Mouse (Mus musculus) limb, embryonic 15.5 days (tissue): ENCODE results near the gene Stap2. TPM values are rescaled to one million over a fixed set of nuclear protein-coding genes. Genes with fewer than 3 reads are reported as not detected.
A peak's percentile ranks its signal among the peaks of the same experiment; 100 is the strongest.

Experiments
- ATAC-seq: fragments of 200-750 bp; cut with Nextera tagmentation; 2 replicates; pipeline ENCODE4 v1.8.0; 2017; ENCODE audit warnings: low read depth, moderate TSS enrichment; ENCODE audit not compliant: insufficient number of reproducible peaks, low FRiP score, low TSS enrichment
- H3K27ac ChIP-seq: fragments of 300-500 bp; sonication (generic); 2 replicates; pipeline ENCODE4 v1.5.1; 2015; ENCODE audit warnings: moderate library complexity, mild to moderate bottlenecking, inconsistent platforms
- H3K27me3 ChIP-seq: fragments of 300-500 bp; sonication (generic); 2 replicates; pipeline ENCODE4 v1.6.1; 2015; ENCODE audit warnings: inconsistent platforms
- H3K36me3 ChIP-seq: fragments of 300-500 bp; sonication (generic); 2 replicates; pipeline ENCODE4 v1.6.1; 2015; ENCODE audit warnings: inconsistent platforms
- H3K4me1 ChIP-seq: fragments of 300-500 bp; sonication (generic); 2 replicates; pipeline ENCODE4 v1.6.1; 2015; ENCODE audit warnings: inconsistent platforms
- H3K4me2 ChIP-seq: fragments of 300-500 bp; sonication (generic); 2 replicates; pipeline ENCODE4 v1.6.1; 2015; ENCODE audit warnings: mild to moderate bottlenecking, inconsistent platforms
- H3K4me3 ChIP-seq: fragments of 300-500 bp; sonication (generic); 2 replicates; pipeline ENCODE4 v1.5.1; 2015; ENCODE audit warnings: mild to moderate bottlenecking, inconsistent platforms
- H3K9ac ChIP-seq: fragments of 300-500 bp; sonication (generic); 2 replicates; pipeline ENCODE4 v1.6.1; 2015; ENCODE audit warnings: inconsistent platforms
- H3K9me3 ChIP-seq: fragments of 300-500 bp; sonication (generic); 2 replicates; pipeline ENCODE4 v1.6.1; 2016; ENCODE audit warnings: inconsistent platforms
- WGBS: fragments of 180-500 bp; shearing (Covaris S2); methylation state at CpG from one replicate; pipeline ENCODE4 v1.1.7; 2015; 5-methylcytosine and 5-hydroxymethylcytosine counted together
- polyA plus RNA-seq: library from polyadenylated mRNA; unstranded; fragments of >200 nt; fragmentation: Nextera tagmentation; extraction: Ambion mirVana; gene quantifications from 2 replicates; pipeline ENCODE4 v1.2.1, GENCODE M21; 2015

The Stap2 gene
- polyA plus RNA-seq, 1 experiment from 2014 or later, result 26.0 TPM

DNA sequence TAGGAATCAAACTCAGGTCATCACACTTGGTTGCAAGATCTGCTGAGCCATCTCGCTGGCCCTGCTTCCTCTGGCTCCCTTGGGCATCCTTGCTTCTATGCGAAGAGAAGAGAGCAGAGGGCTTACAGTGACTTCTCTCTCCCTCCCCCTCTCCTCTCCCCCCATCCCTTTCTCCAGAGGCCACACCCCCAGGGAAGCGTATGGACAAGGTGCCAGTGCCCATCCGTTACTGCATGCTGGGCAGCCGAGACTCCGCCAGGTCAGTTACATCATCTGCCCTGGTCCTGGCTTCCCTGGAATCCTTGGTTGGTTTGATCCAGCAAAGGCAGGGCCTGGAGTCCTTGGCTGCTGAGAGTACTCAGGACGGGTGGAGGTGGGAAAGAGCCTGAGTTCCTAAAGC, 6.1 kb upstream of the Stap2 start:
- H3K27ac ChIP-seq, result no peak overlapping the region
- ATAC-seq, result no peak
- H3K27me3 ChIP-seq, result no peaks in the 10 kb centered on the region
- H3K9me3 ChIP-seq, result no peaks in the 10 kb centered on the region
- H3K4me2 ChIP-seq, result no peak overlapping the region
- no peak overlapping the region for H3K9ac ChIP-seq
- no peak overlapping the region for H3K4me3 ChIP-seq
- WGBS, result 88% methylated on average over 7 of the region's 7 CpGs
- peaks cover 42% of the 10 kb centered on the region for H3K36me3 ChIP-seq
- H3K4me1 ChIP-seq, result peaks cover 22% of the 10 kb centered on the region

DNA sequence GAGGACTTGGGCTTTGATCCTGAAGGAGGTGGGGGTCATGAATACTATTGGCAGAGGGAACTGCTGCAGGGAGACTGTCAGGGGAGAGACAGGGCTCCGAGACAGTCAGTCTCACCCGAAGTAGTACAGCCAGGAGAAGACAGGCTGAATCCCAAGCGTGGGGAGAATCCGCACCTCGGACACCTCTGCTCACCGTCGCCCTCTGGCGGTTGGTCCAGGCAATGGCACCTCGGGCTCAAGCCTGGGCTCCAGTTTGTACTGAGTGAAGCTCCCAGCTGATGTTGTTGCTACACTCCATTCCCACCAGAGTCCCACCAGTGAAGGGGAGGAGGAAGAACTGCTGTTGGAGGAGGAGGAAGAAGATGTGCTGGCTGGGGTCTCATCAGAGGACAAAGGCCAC, 5.3 kb upstream of the Stap2 start:
- H3K4me2 ChIP-seq, result peak overlapping the region; percentile 98
- WGBS, result 8% methylated on average over 9 of the region's 9 CpGs
- H3K9me3 ChIP-seq, result no peaks in the 10 kb centered on the region
- peaks cover 22% of the 10 kb centered on the region for H3K4me1 ChIP-seq
- ATAC-seq, result no peak
- H3K4me3 ChIP-seq, result peak overlapping the region; percentile 91
- 0 out of 2 replicates have a peak overlapping the region, but pooled peaks have one; percentile 82 for H3K9ac ChIP-seq
- no peaks in the 10 kb centered on the region for H3K27me3 ChIP-seq
- H3K27ac ChIP-seq, result no peak overlapping the region
- H3K36me3 ChIP-seq, result peaks cover 34% of the 10 kb centered on the region

DNA sequence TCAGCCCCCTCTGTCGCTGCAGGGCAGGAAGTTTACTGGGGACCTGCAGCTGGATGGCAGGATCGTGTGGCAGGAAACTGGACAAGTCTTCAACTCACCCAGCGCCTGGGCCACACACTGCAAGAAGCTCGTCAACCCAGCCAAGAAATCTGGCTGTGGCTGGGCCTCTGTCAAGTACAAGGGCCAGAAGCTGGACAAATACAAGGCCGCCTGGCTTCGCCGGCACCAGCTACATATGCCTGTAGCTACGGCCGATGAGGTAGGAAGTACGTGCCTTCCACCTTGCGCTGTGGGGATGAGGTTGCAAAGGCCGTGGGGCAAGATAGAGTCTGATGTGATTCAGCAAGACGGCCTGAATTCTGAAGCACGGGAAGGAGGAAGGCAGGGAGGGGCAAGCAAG, 4.9 kb upstream of the Stap2 start:
- Histone ChIP-seq H3K36me3 (peaks cover 30% of the 10 kb centered on the region), H3K27me3 (no peaks in the 10 kb centered on the region), H3K4me3 (peak overlapping the region; percentile 91), H3K9ac (peak overlapping the region; percentile 82; the same call in 1 of the 2 replicates), H3K4me1 (peaks cover 25% of the 10 kb centered on the region), H3K27ac (peak overlapping the region; percentile 92; the same call in 1 of the 2 replicates), H3K4me2 (peak overlapping the region; percentile 98), H3K9me3 (no peaks in the 10 kb centered on the region)
- 63% methylated on average over 14 of the region's 14 CpGs for WGBS
- no peak for ATAC-seq

- Histone ChIP-seq H3K9ac (peak overlapping the region; percentile 82; the same call in 1 of the 2 replicates), H3K4me1 (peaks cover 26% of the 10 kb centered on the region), H3K4me3 (peak overlapping the region; percentile 91), H3K9me3 (no peaks in the 10 kb centered on the region), H3K4me2 (peak overlapping the region; percentile 98), H3K27ac (peak overlapping the region; percentile 92; the same call in 1 of the 2 replicates), H3K27me3 (no peaks in the 10 kb centered on the region), H3K36me3 (peaks cover 26% of the 10 kb centered on the region)
- ATAC-seq, result no peak
- 31% methylated on average over 2 of the region's 2 CpGs for WGBS
Measured at GRCm38 (mm10) chr17:56009962-56010240, 4.5 kb upstream of the Stap2 start.

DNA sequence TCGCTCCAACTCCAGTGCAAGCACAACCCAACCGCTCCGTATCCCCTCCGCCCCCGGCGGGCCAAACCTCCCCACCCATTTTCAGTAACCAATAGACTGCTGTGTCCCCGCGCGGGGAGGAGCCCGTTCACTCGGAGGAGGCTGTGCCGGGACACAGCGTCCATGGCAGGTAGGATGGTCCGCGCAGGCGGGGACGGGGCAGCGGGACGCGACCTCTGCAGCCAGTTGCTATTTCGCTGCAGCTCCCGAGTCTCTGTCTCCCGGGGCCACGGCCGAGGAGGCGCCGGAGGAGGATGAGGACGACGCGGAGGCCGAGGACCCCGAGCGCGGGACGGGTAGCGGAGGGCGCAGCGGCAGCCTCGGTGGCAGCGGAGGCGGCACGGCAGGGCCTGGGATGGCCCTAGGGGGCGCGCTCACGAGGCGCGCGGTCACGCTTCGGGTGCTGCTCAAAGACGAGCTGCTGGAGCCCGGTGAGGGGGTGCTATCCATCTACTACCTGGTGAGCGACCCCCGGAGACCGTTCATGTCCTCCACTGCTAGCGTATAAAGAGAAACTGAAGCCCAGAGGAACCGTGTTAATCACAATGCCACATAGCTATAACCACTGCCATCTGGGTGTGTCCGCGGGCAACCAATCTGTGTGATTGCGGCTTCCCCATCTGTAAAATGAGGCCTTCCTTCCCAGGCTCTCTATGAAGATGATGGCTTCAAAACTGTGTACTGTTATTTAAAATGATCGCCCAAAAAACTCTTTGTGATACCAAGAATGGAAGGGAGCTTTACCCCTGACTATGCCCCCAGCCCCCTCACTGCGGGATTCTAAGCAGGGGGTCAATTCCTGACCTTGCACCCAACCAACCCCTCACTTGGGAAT, 3.9 kb upstream of the Stap2 start:
- Histone ChIP-seq H3K9me3 (no peaks in the 10 kb centered on the region), H3K27me3 (no peaks in the 10 kb centered on the region), H3K4me2 (peak overlapping the region; percentile 98), H3K4me1 (peaks cover 26% of the 10 kb centered on the region), H3K9ac (peak overlapping the region; percentile 82), H3K4me3 (peak overlapping the region; percentile 91), H3K36me3 (peaks cover 23% of the 10 kb centered on the region), H3K27ac (peak overlapping the region; percentile 92)
- ATAC-seq, result peak; percentile 89
- 1% methylated on average over 62 of the region's 62 CpGs for WGBS

DNA sequence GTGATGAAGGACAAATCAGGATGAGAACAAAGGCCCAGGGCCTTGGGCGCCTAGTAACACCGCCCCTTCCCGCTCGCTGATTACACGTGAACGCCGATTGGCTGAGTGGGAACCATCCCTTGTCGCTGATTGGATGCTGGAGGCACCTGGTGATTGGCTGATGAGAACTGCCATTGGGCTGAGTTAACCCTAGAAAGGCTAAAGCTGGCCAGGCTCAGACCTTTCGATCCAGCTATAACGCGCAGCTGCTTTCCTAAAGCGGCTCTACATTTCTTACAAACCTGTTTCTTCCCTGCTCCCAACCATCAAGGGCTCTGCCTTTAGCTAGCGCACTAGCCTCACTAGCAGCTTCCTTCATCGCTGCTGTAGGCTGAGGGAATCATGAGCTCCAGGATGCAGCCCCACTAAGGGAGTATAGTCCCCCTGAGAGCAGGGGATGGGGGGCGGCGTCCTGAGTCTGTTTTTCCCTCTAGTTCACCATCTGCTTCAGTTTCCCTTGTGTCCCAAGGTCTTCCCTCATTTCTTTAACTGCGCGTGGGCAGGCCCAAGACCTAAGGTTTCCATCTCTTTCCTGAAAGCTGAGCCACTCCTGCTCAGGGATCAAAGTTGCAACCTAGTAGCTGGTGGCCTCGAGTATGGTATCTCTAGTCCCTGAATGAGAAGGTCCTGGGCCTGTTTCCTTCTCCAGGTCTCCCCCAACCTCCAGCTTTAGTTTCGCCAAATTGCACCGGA, 3.1 kb upstream of the Stap2 start:
- peak overlapping the region; percentile 92 for H3K27ac ChIP-seq
- H3K4me2 ChIP-seq, result peak overlapping the region; percentile 98
- H3K36me3 ChIP-seq, result peaks cover 19% of the 10 kb centered on the region
- peaks cover 26% of the 10 kb centered on the region for H3K4me1 ChIP-seq
- peak overlapping the region; percentile 51; the same call in 1 of the 2 replicates for H3K9ac ChIP-seq
- no peaks in the 10 kb centered on the region for H3K9me3 ChIP-seq
- peak overlapping the region; percentile 91 for H3K4me3 ChIP-seq
- WGBS, result under 1% methylated on average over 21 of the region's 21 CpGs
- H3K27me3 ChIP-seq, result no peaks in the 10 kb centered on the region
- ATAC-seq, result peak; percentile 90

DNA sequence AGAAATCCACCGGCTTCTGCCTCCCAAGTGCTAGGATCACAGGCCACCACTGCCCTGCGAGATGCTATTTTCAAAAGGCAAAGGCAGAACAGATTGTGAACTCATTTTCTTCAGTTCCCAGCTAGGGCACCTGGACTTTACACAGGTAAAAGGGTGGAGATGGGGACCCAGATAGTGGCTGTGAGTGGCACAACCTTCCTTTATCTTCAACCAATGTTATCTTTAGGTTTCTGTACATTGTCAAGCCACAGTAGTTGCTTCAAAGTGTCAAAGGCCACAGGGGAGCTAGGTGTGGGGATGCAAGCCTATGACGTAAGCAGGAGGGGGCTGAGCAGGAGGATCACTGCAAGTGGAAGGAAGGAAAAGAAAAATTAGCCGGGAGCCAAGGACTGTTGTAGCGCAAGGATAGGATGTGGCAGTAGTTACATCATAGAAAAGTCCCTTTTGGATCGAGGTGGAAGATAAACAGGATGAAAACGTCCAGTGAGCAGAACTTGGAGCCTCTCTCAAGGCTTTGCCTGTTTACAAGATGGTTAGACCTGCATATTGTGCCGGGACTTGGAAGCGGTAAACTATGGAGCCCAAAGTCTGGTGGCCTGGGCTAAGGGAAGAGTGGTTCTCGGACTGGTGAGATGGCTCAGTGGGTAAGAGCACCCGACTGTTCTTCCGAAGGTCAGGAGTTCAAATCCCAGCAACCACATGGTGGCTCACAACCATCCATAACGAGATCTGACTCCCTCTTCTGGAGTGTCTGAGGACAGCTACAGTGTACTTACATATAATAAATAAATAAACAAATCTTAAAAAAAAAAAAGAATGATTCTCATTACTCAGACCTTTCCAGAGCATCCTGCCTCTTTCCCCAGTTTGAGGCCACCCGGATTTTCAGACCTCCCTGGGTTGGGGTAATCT, 2.3 kb upstream of the Stap2 start:
- peak; percentile 3; the same call in 1 of the 2 replicates for ATAC-seq

DNA sequence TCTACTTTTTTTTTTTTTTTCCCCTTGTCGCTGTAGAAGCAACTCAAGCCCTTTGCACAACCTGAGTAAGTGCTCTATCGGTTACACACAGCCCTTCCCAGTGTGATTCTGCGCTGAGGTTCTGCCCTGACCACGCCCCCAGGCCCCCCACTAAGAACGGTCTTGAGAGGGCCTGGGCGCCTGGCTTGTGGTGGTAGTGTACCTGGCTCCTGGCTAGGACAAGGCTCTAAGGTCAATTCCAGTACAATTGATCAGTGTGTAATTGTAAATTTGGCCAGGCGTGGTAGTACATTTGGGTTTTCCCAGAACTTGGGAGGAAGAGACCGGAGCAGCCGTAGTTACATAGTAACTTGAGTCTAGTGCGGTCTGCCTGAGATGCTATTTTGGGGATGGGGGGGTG, 1.6 kb upstream of the Stap2 start:
- WGBS, result 54% methylated on average over 10 of the region's 10 CpGs
- peaks cover 26% of the 10 kb centered on the region for H3K4me1 ChIP-seq
- no peak overlapping the region for H3K9ac ChIP-seq
- H3K4me3 ChIP-seq, result no peak overlapping the region
- no peak overlapping the region for H3K27ac ChIP-seq
- H3K36me3 ChIP-seq, result peaks cover 7% of the 10 kb centered on the region
- no peak overlapping the region for H3K4me2 ChIP-seq
- H3K9me3 ChIP-seq, result no peaks in the 10 kb centered on the region
- no peaks in the 10 kb centered on the region for H3K27me3 ChIP-seq
- no peak for ATAC-seq

More for the DNA sequence above, 2.3 kb upstream of the Stap2 start:
- no peaks in the 10 kb centered on the region for H3K27me3 ChIP-seq
- H3K4me3 ChIP-seq, result peak overlapping the region; percentile 91
- H3K9ac ChIP-seq, result no peak overlapping the region
- peak overlapping the region; percentile 98 for H3K4me2 ChIP-seq
- H3K9me3 ChIP-seq, result no peaks in the 10 kb centered on the region
- peak overlapping the region; percentile 92 for H3K27ac ChIP-seq
- H3K4me1 ChIP-seq, result peaks cover 26% of the 10 kb centered on the region
- 26% methylated on average over 13 of the region's 14 CpGs for WGBS
- H3K36me3 ChIP-seq, result peaks cover 13% of the 10 kb centered on the region

DNA sequence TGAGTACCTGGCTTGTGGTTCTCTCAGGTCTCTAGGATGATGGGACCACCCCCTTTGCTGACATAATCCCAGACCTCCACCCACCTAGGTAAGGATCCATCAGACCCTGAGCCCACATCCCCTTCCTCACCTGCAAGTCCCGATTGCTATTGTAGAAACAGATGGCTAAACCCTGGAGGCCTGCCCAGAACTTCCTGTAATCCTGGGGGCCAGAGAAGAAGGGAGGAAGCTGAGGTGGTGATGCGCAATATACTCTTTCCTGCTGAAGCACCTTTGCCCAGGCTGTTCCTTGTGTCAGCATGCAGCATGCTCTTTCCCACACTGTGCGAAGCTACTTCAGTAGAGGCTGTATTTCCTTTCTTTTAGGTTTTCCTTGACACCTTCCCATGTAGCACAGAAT, 2.4 kb downstream of the Stap2 start:
- Histone ChIP-seq H3K4me1 (peaks cover 11% of the 10 kb centered on the region), H3K9ac (no peak overlapping the region), H3K4me3 (no peak overlapping the region), H3K9me3 (no peaks in the 10 kb centered on the region), H3K27ac (no peak overlapping the region), H3K27me3 (peaks cover 10% of the 10 kb centered on the region), H3K36me3 (no peaks in the 10 kb centered on the region), H3K4me2 (no peak overlapping the region)
- ATAC-seq, result no peak
- WGBS, result 79% methylated on average over 3 of the region's 3 CpGs

DNA sequence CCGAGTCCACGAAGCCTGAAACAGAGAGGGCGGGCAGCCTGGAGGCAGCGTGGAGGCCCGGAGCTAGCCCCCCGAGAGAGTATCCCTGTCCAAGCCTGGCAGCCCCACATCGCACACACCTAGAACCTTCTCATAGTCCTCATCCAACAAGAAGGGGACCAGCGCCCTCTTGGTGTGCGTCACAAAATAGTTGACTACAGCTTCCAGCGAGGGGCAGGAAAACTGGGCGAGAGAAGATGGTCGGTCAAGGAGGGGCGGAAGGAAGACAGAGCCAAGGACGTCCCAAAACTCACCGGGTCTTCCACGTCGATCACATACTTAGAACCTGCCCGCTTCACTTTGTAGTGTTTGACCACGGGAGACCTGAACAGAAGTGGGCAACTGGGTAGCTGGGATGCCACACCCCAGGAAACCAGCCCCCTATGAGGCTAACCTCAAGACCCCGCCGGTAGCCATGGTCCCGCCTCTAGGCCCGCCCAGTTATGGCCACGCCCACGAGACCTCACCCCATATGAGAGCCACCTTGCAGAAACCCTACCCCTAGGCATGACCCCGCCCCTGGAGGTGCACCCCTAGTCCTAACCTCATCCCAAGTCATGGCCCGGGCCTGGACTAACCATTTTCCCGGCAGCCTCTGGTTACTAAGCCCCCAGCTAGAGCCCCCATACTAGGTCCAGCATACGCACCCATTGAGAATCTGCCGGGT, 5.4 kb downstream of the Stap2 start:
- H3K4me2 ChIP-seq, result peak overlapping the region; percentile 12; the same call in 1 of the 2 replicates
- H3K4me1 ChIP-seq, result no peaks in the 10 kb centered on the region
- no peaks in the 10 kb centered on the region for H3K9me3 ChIP-seq
- 13% methylated on average over 30 of the region's 30 CpGs for WGBS
- H3K27me3 ChIP-seq, result peaks cover 10% of the 10 kb centered on the region
- H3K4me3 ChIP-seq, result no peak overlapping the region
- no peak overlapping the region for H3K9ac ChIP-seq
- H3K27ac ChIP-seq, result no peak overlapping the region
- ATAC-seq, result no peak
- H3K36me3 ChIP-seq, result peaks cover 9% of the 10 kb centered on the region; the same call in 1 of the 2 replicates

DNA sequence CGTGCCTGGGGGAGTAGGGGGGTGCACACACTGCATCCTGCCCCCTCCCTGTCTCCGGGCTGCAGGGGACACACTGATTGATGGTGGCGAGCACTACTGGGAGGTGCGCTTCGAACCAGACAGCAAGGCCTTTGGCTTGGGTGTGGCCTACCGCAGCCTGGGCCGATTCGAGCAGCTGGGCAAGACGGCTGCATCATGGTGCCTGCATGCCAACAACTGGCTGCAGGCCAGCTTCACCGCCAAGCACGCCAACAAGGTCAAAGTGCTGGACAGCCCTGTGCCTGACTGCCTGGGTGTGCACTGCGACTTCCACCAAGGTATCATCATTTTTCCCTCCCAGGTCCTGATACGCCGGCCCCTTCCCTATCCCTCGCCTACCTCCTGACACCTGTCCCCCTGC, 9.4 kb downstream of the Stap2 start:
- no peak overlapping the region for H3K4me2 ChIP-seq
- no peak overlapping the region for H3K9ac ChIP-seq
- ATAC-seq, result no peak
- H3K9me3 ChIP-seq, result no peaks in the 10 kb centered on the region
- H3K4me3 ChIP-seq, result no peak overlapping the region
- H3K27me3 ChIP-seq, result peaks cover 10% of the 10 kb centered on the region
- 74% methylated on average over 15 of the region's 15 CpGs for WGBS
- no peaks in the 10 kb centered on the region for H3K4me1 ChIP-seq
- no peak overlapping the region for H3K27ac ChIP-seq
- peaks cover 9% of the 10 kb centered on the region; the same call in 1 of the 2 replicates for H3K36me3 ChIP-seq
